Mouse (Mus musculus): ENCODE data around the gene Fsd2. TPM values are rescaled to one million over a fixed set of nuclear protein-coding genes. Genes with fewer than 3 reads are reported as not detected.

Fsd2 gene
- polyA plus RNA-seq, 1 experiment from 2014 or later: 0.08 TPM

- H3K36me3 ChIP-seq (ENCODE audit: control insufficient read depth, insufficient read depth): no peaks in the 10 kb centered on the region
- H3K9me3 ChIP-seq (ENCODE audit: control insufficient read depth): no peaks in the 10 kb centered on the region
- no peak overlapping the region for H3K4me3 ChIP-seq (ENCODE audit: low read depth, low read length)
- no peak overlapping the region for H3K9ac ChIP-seq (ENCODE audit: low read depth, low read length)
- H3K4me2 ChIP-seq (replicated peaks; ENCODE audit: low read depth): no peak overlapping the region
- H3K27me3 ChIP-seq (replicated peaks; ENCODE audit: control insufficient read depth, insufficient read depth, low read length): no peaks in the 10 kb centered on the region
- no peaks in the 10 kb centered on the region for H3K4me1 ChIP-seq (replicated peaks; ENCODE audit: control insufficient read depth, insufficient read depth, low read length)
- no peak overlapping the region for H3K27ac ChIP-seq (ENCODE audit: low read depth, low read length)
- 58% methylated on average over 7 of the region's 7 CpGs for WGBS
- ATAC-seq: no peak
- no peak for TF ChIP-seq CTCF (IDR thresholded peaks at IDR 0.05; ENCODE audit: low read depth)
Measured at GRCm38 (mm10) chr7:81557252-81557984, 9.3 kb downstream of the Fsd2 start.

GRCm38 (mm10) chr7:81556839-81557238, 9.9 kb downstream of the Fsd2 start:
- ATAC-seq: no peak

GRCm38 (mm10) chr7:81554369-81554768, 12.4 kb downstream of the Fsd2 start:
- Histone ChIP-seq H3K4me1 (replicated peaks; ENCODE audit: control insufficient read depth, insufficient read depth, low read length) (no peaks in the 10 kb centered on the region), H3K9ac (ENCODE audit: low read depth, low read length) (no peak overlapping the region), H3K9me3 (ENCODE audit: control insufficient read depth) (no peaks in the 10 kb centered on the region), H3K4me2 (replicated peaks; ENCODE audit: low read depth) (no peak overlapping the region), H3K4me3 (ENCODE audit: low read depth, low read length) (no peak overlapping the region), H3K36me3 (ENCODE audit: control insufficient read depth, insufficient read depth) (no peaks in the 10 kb centered on the region), H3K27ac (ENCODE audit: low read depth, low read length) (no peak overlapping the region), H3K27me3 (replicated peaks; ENCODE audit: control insufficient read depth, insufficient read depth, low read length) (no peaks in the 10 kb centered on the region)
- TF ChIP-seq CTCF (IDR thresholded peaks at IDR 0.05; ENCODE audit: low read depth): peak; percentile 75
- no peak for ATAC-seq
- WGBS: 86% methylated on average over 2 of the region's 2 CpGs

More at GRCm38 (mm10) chr7:81556839-81557238, 9.9 kb downstream of the Fsd2 start:
- H3K4me2 ChIP-seq (replicated peaks; ENCODE audit: low read depth): no peak overlapping the region
- no peaks in the 10 kb centered on the region for H3K4me1 ChIP-seq (replicated peaks; ENCODE audit: control insufficient read depth, insufficient read depth, low read length)
- 69% methylated on average over 4 of the region's 4 CpGs for WGBS
- no peaks in the 10 kb centered on the region for H3K27me3 ChIP-seq (replicated peaks; ENCODE audit: control insufficient read depth, insufficient read depth, low read length)
- H3K27ac ChIP-seq (ENCODE audit: low read depth, low read length): no peak overlapping the region
- H3K9ac ChIP-seq (ENCODE audit: low read depth, low read length): no peak overlapping the region
- H3K9me3 ChIP-seq (ENCODE audit: control insufficient read depth): no peaks in the 10 kb centered on the region
- no peaks in the 10 kb centered on the region for H3K36me3 ChIP-seq (ENCODE audit: control insufficient read depth, insufficient read depth)
- TF ChIP-seq CTCF (IDR thresholded peaks at IDR 0.05; ENCODE audit: low read depth): no peak
- no peak overlapping the region for H3K4me3 ChIP-seq (ENCODE audit: low read depth, low read length)

GRCm38 (mm10) chr7:81553589-81553988, 13.2 kb downstream of the Fsd2 start:
- no peak for ATAC-seq
- H3K36me3 ChIP-seq (ENCODE audit: control insufficient read depth, insufficient read depth): no peaks in the 10 kb centered on the region
- WGBS: 52% methylated on average over 4 of the region's 4 CpGs

GRCm38 (mm10) chr7:81548864-81549263, 17.9 kb downstream of the Fsd2 start:
- WGBS: 57% methylated on average over 11 of the region's 11 CpGs
- ATAC-seq: no peak
- H3K9me3 ChIP-seq (ENCODE audit: control insufficient read depth): no peaks in the 10 kb centered on the region

More at GRCm38 (mm10) chr7:81553589-81553988, 13.2 kb downstream of the Fsd2 start:
- Histone ChIP-seq H3K9me3 (ENCODE audit: control insufficient read depth) (no peaks in the 10 kb centered on the region), H3K27me3 (replicated peaks; ENCODE audit: control insufficient read depth, insufficient read depth, low read length) (no peaks in the 10 kb centered on the region), H3K27ac (ENCODE audit: low read depth, low read length) (no peak overlapping the region), H3K9ac (ENCODE audit: low read depth, low read length) (no peak overlapping the region), H3K4me1 (replicated peaks; ENCODE audit: control insufficient read depth, insufficient read depth, low read length) (no peaks in the 10 kb centered on the region), H3K4me3 (ENCODE audit: low read depth, low read length) (no peak overlapping the region), H3K4me2 (replicated peaks; ENCODE audit: low read depth) (no peak overlapping the region)
- no peak for TF ChIP-seq CTCF (IDR thresholded peaks at IDR 0.05; ENCODE audit: low read depth)

GRCm38 (mm10) chr7:81542934-81543333, 23.8 kb downstream of the Fsd2 start:
- Histone ChIP-seq H3K36me3 (ENCODE audit: control insufficient read depth, insufficient read depth) (no peaks in the 10 kb centered on the region), H3K27me3 (replicated peaks; ENCODE audit: control insufficient read depth, insufficient read depth, low read length) (no peaks in the 10 kb centered on the region), H3K4me2 (replicated peaks; ENCODE audit: low read depth) (no peak overlapping the region), H3K4me1 (replicated peaks; ENCODE audit: control insufficient read depth, insufficient read depth, low read length) (no peaks in the 10 kb centered on the region), H3K4me3 (ENCODE audit: low read depth, low read length) (no peak overlapping the region), H3K9me3 (ENCODE audit: control insufficient read depth) (no peaks in the 10 kb centered on the region), H3K27ac (ENCODE audit: low read depth, low read length) (no peak overlapping the region), H3K9ac (ENCODE audit: low read depth, low read length) (no peak overlapping the region)
- no peak for ATAC-seq
- WGBS: 50% methylated on average over 8 of the region's 8 CpGs
- TF ChIP-seq CTCF (IDR thresholded peaks at IDR 0.05; ENCODE audit: low read depth): no peak

More at GRCm38 (mm10) chr7:81548864-81549263, 17.9 kb downstream of the Fsd2 start:
- no peaks in the 10 kb centered on the region for H3K27me3 ChIP-seq (replicated peaks; ENCODE audit: control insufficient read depth, insufficient read depth, low read length)
- H3K4me3 ChIP-seq (ENCODE audit: low read depth, low read length): no peak overlapping the region
- no peak overlapping the region for H3K9ac ChIP-seq (ENCODE audit: low read depth, low read length)
- no peak overlapping the region for H3K4me2 ChIP-seq (replicated peaks; ENCODE audit: low read depth)
- no peaks in the 10 kb centered on the region for H3K4me1 ChIP-seq (replicated peaks; ENCODE audit: control insufficient read depth, insufficient read depth, low read length)
- H3K36me3 ChIP-seq (ENCODE audit: control insufficient read depth, insufficient read depth): no peaks in the 10 kb centered on the region
- H3K27ac ChIP-seq (ENCODE audit: low read depth, low read length): no peak overlapping the region
- no peak for TF ChIP-seq CTCF (IDR thresholded peaks at IDR 0.05; ENCODE audit: low read depth)
